Mouse (Mus musculus): Measurements from ENCODE around the gene Man2a1. TPM values are rescaled to one million over a fixed set of nuclear protein-coding genes. Genes with fewer than 3 reads are reported as not detected.

The Man2a1 gene
- polyA plus RNA-seq, 1 experiment from 2014 or later = 6.1 TPM

GRCm38 (mm10) chr17:64620135-64620534, 19.6 kb downstream of the Man2a1 start:
- H3K9ac ChIP-seq = no peak overlapping the region

GRCm38 (mm10) chr17:64620627-64621026, 20.1 kb downstream of the Man2a1 start:
- Histone ChIP-seq H3K36me3 (replicated peaks) (0 out of 2 replicates have a peak, but pooled peaks cover 2% of the 10 kb centered on the region), H3K27me3 (replicated peaks) (no peaks in the 10 kb centered on the region), H3K27ac (no peak overlapping the region), H3K9ac (no peak overlapping the region), H3K4me1 (peaks cover 13% of the 10 kb centered on the region; the same call in 1 of the 2 replicates), H3K4me3 (no peak overlapping the region), H3K9me3 (no peaks in the 10 kb centered on the region), H3K4me2 (no peak overlapping the region)
- WGBS = 74% methylated on average over 3 of the region's 3 CpGs
- no peak for ATAC-seq (replicated peaks)

More at GRCm38 (mm10) chr17:64620135-64620534, 19.6 kb downstream of the Man2a1 start:
- 65% methylated on average over 9 of the region's 9 CpGs for WGBS
- H3K4me3 ChIP-seq = no peak overlapping the region
- H3K36me3 ChIP-seq (replicated peaks) = no peaks in the 10 kb centered on the region
- no peaks in the 10 kb centered on the region for H3K27me3 ChIP-seq (replicated peaks)
- H3K4me2 ChIP-seq = no peak overlapping the region
- ATAC-seq (replicated peaks) = no peak
- no peaks in the 10 kb centered on the region for H3K9me3 ChIP-seq
- peaks cover 13% of the 10 kb centered on the region; the same call in 1 of the 2 replicates for H3K4me1 ChIP-seq
- no peak overlapping the region for H3K27ac ChIP-seq

DNA sequence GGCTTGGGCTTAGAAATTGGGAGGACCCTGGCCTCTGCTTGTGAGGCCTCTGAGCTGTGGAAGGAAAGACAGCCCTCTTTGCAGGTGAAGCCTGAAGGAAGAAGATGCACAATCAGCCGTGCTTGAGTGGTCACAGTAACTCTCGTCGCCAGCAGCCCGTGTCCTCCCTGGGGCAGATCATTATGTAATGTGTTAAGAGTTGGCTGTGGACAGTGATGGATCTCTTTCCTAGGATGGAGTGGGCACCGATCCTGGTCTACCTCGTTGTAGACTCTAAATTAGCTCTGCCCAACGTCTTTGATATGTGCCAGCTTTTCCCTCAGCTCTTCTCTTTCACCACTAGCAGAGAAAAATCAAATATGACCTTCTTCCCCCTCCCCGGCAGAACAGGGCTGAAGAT, 20.7 kb downstream of the Man2a1 start:
- 37% methylated on average over 8 of the region's 8 CpGs for whole genome bisulfite sequencing
- H3K4me2 ChIP-seq = no peak overlapping the region
- no peaks in the 10 kb centered on the region for H3K27me3 ChIP-seq (replicated peaks)
- no peak overlapping the region for H3K27ac ChIP-seq
- H3K36me3 ChIP-seq (replicated peaks) = 0 out of 2 replicates have a peak, but pooled peaks cover 2% of the 10 kb centered on the region
- no peak overlapping the region for H3K4me3 ChIP-seq
- peaks cover 13% of the 10 kb centered on the region; the same call in 1 of the 2 replicates for H3K4me1 ChIP-seq
- no peak overlapping the region for H3K9ac ChIP-seq
- ATAC-seq (replicated peaks) = no peak
- no peaks in the 10 kb centered on the region for H3K9me3 ChIP-seq

- H3K4me3 ChIP-seq = no peak overlapping the region
- peaks cover 19% of the 10 kb centered on the region for H3K4me1 ChIP-seq
- H3K27me3 ChIP-seq (replicated peaks) = no peaks in the 10 kb centered on the region
- 69% methylated on average over 9 of the region's 9 CpGs for WGBS
- ATAC-seq (replicated peaks) = no peak
- no peak overlapping the region for H3K27ac ChIP-seq
- H3K36me3 ChIP-seq (replicated peaks) = 0 out of 2 replicates have a peak, but pooled peaks cover 2% of the 10 kb centered on the region
- H3K9me3 ChIP-seq = no peaks in the 10 kb centered on the region
- H3K4me2 ChIP-seq = no peak overlapping the region
- H3K9ac ChIP-seq = no peak overlapping the region
Observed at GRCm38 (mm10) chr17:64621649-64622351, 21.3 kb downstream of the Man2a1 start.

- no peak overlapping the region for H3K27ac ChIP-seq
- H3K4me2 ChIP-seq = no peak overlapping the region
- H3K9ac ChIP-seq = no peak overlapping the region
- no peaks in the 10 kb centered on the region for H3K9me3 ChIP-seq
- H3K4me3 ChIP-seq = no peak overlapping the region
- 0 out of 2 replicates have a peak, but pooled peaks cover 2% of the 10 kb centered on the region for H3K36me3 ChIP-seq (replicated peaks)
- peaks cover 25% of the 10 kb centered on the region for H3K4me1 ChIP-seq
- no peak for ATAC-seq (replicated peaks)
- 58% methylated on average over 11 of the region's 11 CpGs for WGBS
- no peaks in the 10 kb centered on the region for H3K27me3 ChIP-seq (replicated peaks)
Observed at GRCm38 (mm10) chr17:64622352-64622886, 21.9 kb downstream of the Man2a1 start.

DNA sequence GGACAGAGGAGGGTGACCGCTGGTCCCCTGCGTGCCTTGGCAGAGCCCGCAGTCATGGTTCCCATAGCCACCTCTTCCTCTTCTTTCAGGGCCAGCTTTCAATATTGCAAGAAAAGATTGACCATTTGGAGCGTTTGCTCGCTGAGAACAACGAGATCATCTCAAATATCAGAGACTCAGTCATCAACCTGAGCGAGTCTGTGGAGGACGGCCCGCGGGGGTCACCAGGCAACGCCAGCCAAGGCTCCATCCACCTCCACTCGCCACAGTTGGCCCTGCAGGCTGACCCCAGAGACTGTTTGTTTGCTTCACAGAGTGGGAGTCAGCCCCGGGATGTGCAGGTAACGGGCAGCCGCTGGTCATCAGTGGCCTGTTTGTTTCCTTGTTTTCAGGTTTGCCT, 23.9 kb downstream of the Man2a1 start:
- WGBS = 90% methylated on average over 15 of the region's 15 CpGs

DNA sequence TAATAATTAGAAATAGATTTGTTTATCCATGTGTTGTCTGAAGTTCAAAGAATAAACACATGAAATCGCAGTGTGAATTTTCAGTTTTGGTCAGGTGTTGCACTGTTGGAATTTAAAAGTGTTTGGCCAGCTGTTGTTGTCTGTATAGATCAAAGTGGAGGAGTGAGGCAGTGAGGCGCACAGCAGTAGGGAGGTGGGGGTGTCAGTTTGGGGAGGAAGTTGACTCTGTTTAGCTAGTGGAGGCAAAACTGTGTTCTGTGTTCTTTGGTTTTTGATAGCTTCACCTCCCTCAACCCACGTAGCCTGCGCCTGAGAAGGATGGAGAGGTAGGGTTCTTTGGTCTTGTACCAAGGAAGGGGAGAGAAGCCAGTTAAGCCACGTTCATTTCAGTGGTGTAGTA, 28.3 kb downstream of the Man2a1 start:
- no peaks in the 10 kb centered on the region for H3K9me3 ChIP-seq
- 0 out of 2 replicates have a peak, but pooled peaks cover 2% of the 10 kb centered on the region for H3K36me3 ChIP-seq (replicated peaks)
- no peak overlapping the region for H3K4me2 ChIP-seq
- WGBS = 80% methylated on average over 5 of the region's 5 CpGs
- no peak for ATAC-seq (replicated peaks)
- H3K27me3 ChIP-seq (replicated peaks) = no peaks in the 10 kb centered on the region
- H3K4me3 ChIP-seq = no peak overlapping the region
- H3K9ac ChIP-seq = no peak overlapping the region
- peaks cover 12% of the 10 kb centered on the region for H3K4me1 ChIP-seq
- H3K27ac ChIP-seq = no peak overlapping the region

More for the DNA sequence above, 23.9 kb downstream of the Man2a1 start:
- ATAC-seq (replicated peaks) = no peak
- no peaks in the 10 kb centered on the region for H3K27me3 ChIP-seq (replicated peaks)
- H3K27ac ChIP-seq = no peak overlapping the region
- no peak overlapping the region for H3K4me3 ChIP-seq
- no peak overlapping the region for H3K4me2 ChIP-seq
- H3K36me3 ChIP-seq (replicated peaks) = 0 out of 2 replicates have a peak, but pooled peaks cover 2% of the 10 kb centered on the region
- no peaks in the 10 kb centered on the region for H3K9me3 ChIP-seq
- H3K9ac ChIP-seq = no peak overlapping the region
- H3K4me1 ChIP-seq = peaks cover 25% of the 10 kb centered on the region

- H3K4me1 ChIP-seq = peaks cover 12% of the 10 kb centered on the region
- no peak for ATAC-seq (replicated peaks)
- 0 out of 2 replicates have a peak, but pooled peaks cover 2% of the 10 kb centered on the region for H3K36me3 ChIP-seq (replicated peaks)
- H3K9me3 ChIP-seq = no peaks in the 10 kb centered on the region
- H3K4me3 ChIP-seq = no peak overlapping the region
- H3K27me3 ChIP-seq (replicated peaks) = no peaks in the 10 kb centered on the region
- 73% methylated on average over 5 of the region's 5 CpGs for WGBS
- H3K4me2 ChIP-seq = no peak overlapping the region
- no peak overlapping the region for H3K9ac ChIP-seq
- H3K27ac ChIP-seq = no peak overlapping the region
Observed at GRCm38 (mm10) chr17:64629486-64629885, 28.9 kb downstream of the Man2a1 start.

DNA sequence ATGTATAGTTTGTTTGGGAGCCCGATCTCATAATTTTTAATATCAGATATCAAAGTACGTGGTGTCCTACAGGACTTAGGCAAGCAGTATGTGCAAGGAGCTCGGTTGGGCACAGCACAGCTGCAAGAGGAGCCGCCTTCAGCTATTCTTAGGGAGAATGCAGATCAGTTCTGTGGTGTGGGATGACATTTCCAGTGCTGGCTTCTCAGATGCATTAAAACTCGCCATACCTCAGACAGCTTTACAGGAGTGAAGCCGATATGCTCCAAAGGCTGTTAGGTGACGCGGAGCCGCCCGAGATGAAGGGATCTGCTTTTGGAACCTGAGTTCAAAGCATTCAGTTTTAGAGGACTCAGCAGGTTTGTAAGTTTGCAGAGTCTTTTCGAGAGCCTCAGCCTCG, 30.0 kb downstream of the Man2a1 start:
- WGBS = 92% methylated on average over 12 of the region's 12 CpGs
- Histone ChIP-seq H3K36me3 (replicated peaks) (0 out of 2 replicates have a peak, but pooled peaks cover under 1% of the 10 kb centered on the region), H3K9me3 (no peaks in the 10 kb centered on the region), H3K27ac (no peak overlapping the region), H3K4me3 (no peak overlapping the region), H3K9ac (no peak overlapping the region), H3K4me1 (peaks cover 12% of the 10 kb centered on the region), H3K4me2 (no peak overlapping the region), H3K27me3 (replicated peaks) (no peaks in the 10 kb centered on the region)
- ATAC-seq (replicated peaks) = no peak

DNA sequence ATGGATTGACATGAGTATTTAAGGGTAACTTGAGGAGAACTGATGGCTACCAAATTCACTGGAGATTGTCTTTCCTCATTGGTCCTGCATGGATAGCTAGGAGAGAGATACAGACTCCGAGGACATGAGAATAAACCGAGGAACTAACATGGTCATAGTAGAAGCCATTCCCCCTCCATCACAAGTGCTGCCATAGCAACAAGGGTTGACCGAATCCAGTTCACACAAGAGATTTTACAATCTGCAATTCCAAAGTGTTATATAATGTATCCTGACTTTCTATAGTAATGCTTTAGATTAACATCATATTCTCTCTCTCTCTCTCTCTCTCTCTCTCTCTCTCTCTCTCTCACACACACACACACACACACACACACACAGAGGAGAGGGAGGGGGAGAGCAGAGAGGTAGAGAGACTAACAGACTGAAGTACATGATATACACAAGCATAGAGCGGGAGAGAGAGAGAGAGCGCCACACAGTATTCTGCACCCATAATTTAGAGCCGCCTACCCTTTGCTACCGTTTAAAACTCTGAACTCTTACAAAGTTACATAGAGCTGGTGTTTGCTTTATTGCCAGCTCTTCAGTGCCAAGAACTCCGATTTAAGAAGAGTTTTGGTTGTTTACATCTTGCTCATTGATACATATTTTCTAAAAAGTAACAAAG, 37.5 kb downstream of the Man2a1 start:
- no peak for ATAC-seq (replicated peaks)
- no peaks in the 10 kb centered on the region for H3K4me1 ChIP-seq
- H3K4me3 ChIP-seq = no peak overlapping the region
- no peak overlapping the region for H3K27ac ChIP-seq
- WGBS = 70% methylated on average over 8 of the region's 8 CpGs
- no peaks in the 10 kb centered on the region for H3K27me3 ChIP-seq (replicated peaks)
- no peak overlapping the region for H3K9ac ChIP-seq
- H3K4me2 ChIP-seq = no peak overlapping the region
- no peaks in the 10 kb centered on the region for H3K9me3 ChIP-seq
- H3K36me3 ChIP-seq (replicated peaks) = no peaks in the 10 kb centered on the region

- Histone ChIP-seq H3K9ac (no peak overlapping the region), H3K4me3 (no peak overlapping the region), H3K9me3 (no peaks in the 10 kb centered on the region), H3K27me3 (replicated peaks) (no peaks in the 10 kb centered on the region), H3K4me2 (no peak overlapping the region), H3K4me1 (peaks cover 5% of the 10 kb centered on the region), H3K27ac (no peak overlapping the region), H3K36me3 (replicated peaks) (no peaks in the 10 kb centered on the region)
- 81% methylated on average over 3 of the region's 3 CpGs for WGBS
- ATAC-seq (replicated peaks) = no peak
Observed at GRCm38 (mm10) chr17:64641376-64641775, 40.8 kb downstream of the Man2a1 start.

GRCm38 (mm10) chr17:64643644-64644043, 43.1 kb downstream of the Man2a1 start:
- H3K4me2 ChIP-seq = no peak overlapping the region
- H3K36me3 ChIP-seq (replicated peaks) = no peaks in the 10 kb centered on the region
- H3K4me1 ChIP-seq = peaks cover 5% of the 10 kb centered on the region
- no peaks in the 10 kb centered on the region for H3K27me3 ChIP-seq (replicated peaks)
- H3K4me3 ChIP-seq = no peak overlapping the region
- no peak overlapping the region for H3K27ac ChIP-seq
- H3K9ac ChIP-seq = no peak overlapping the region
- WGBS = 22% methylated on average over 7 of the region's 7 CpGs
- ATAC-seq (replicated peaks) = no peak
- H3K9me3 ChIP-seq = no peaks in the 10 kb centered on the region
